Mouse (Mus musculus): ENCODE measurements around the gene 1700018F24Rik.

- TF ChIP-seq CTCF (IDR thresholded peaks at IDR 0.05; ENCODE audit: extremely low read depth, insufficient read length, insufficient replicate concordance, low read depth, low read length) (no peak), POLR2A (IDR thresholded peaks at IDR 0.05; ENCODE audit: low read depth, low read length) (peak; percentile 94)
These were observed 41.1 kb downstream of the 1700018F24Rik start, which contains the start of the genes Arpc1a and Kpna7 for GRCm38 (mm10) chr5:145083632-145084451.
